Mouse (Mus musculus) erythroblast, embryonic 14.5 days (primary cell): ENCODE data around the gene Cdkn2aip.

ENCODE experiments used
- GATA1 ChIP-seq: IDR thresholded peaks from 2 replicates; pipeline ENCODE4 v1.6.1; 2012; ENCODE audit warnings: low read length, inconsistent platforms, mixed read lengths
- TAL1 ChIP-seq: IDR thresholded peaks from 3 replicates; pipeline ENCODE4 v1.6.1; 2012; ENCODE audit warnings: low read length, inconsistent platforms, mixed read lengths

DNA sequence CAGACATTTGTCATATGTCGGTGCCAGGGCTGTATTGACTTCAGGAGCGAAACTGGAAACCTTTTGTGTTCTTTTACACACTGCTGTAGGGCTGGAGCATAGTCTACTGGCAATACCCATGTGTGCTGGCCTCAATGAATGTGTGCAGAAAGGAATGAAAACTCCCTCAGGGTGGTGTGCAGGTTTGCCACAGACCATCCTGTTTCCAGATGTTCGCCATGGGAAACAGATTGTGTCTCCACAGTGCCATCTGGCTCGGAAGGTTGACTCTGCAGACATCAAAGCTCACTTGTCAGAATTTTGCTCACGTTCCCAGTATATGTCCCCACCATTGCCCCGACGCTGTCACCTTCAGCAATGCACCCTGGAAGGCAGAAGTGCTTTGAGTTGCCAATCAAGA is 23.4 kb upstream of the Cdkn2aip start:
- TF ChIP-seq GATA1 (no peak), TAL1 (no peak; the same call in 2 of the 3 replicates)
